Mouse (Mus musculus) bone marrow macrophage, adult 2 months (primary cell): ENCODE data around the gene Ccdc107.

Experiments used
- CTCF ChIP-seq: IDR thresholded peaks from 2 replicates; pipeline ENCODE4 v1.5.1; 2012; ENCODE audit warnings: low read depth, mild to moderate bottlenecking, low read length, moderate library complexity
- POLR2A ChIP-seq: IDR thresholded peaks from 2 replicates; pipeline ENCODE4 v1.6.1; 2012; ENCODE audit warnings: mild to moderate bottlenecking, low read depth, low read length, borderline replicate concordance

- TF ChIP-seq CTCF (no peak), POLR2A (no peak)
Measured at GRCm38 (mm10) chr4:43506074-43506473, 13.4 kb downstream of the Ccdc107 start.
